Mouse (Mus musculus): Measurements from ENCODE around the gene Npas3. TPM values are rescaled to one million over a fixed set of nuclear protein-coding genes. Genes with fewer than 3 reads are reported as not detected.
A peak's percentile ranks its signal among the peaks of the same experiment; 100 is the strongest.

Gene Npas3
- polyA plus RNA-seq, 1 experiment from 2014 or later = 2.0 TPM

GRCm38 (mm10) chr12:54074012-54074411 is 825.5 kb downstream of the Npas3 start:
- Histone ChIP-seq H3K27me3 (replicated peaks; ENCODE audit: control insufficient read depth, insufficient read depth, low read length) (peaks cover 2% of the 10 kb centered on the region), H3K27ac (ENCODE audit: low read depth, low read length) (no peak overlapping the region), H3K4me2 (no peak overlapping the region), H3K4me1 (replicated peaks; ENCODE audit: control insufficient read depth, insufficient read depth, low read length) (no peaks in the 10 kb centered on the region), H3K9me3 (ENCODE audit: control insufficient read depth, low read length) (no peaks in the 10 kb centered on the region), H3K4me3 (ENCODE audit: low read depth, low read length) (no peak overlapping the region), H3K36me3 (ENCODE audit: control insufficient read depth, insufficient read depth, low read length) (no peaks in the 10 kb centered on the region), H3K9ac (ENCODE audit: low read depth, low read length) (no peak overlapping the region)
- ATAC-seq (replicated peaks; ENCODE audit: low FRiP score) (no peak), DNase-seq (ENCODE audit: low spot score) (no peak)
- 81% methylated on average over 2 of the region's 2 CpGs for WGBS

DNA sequence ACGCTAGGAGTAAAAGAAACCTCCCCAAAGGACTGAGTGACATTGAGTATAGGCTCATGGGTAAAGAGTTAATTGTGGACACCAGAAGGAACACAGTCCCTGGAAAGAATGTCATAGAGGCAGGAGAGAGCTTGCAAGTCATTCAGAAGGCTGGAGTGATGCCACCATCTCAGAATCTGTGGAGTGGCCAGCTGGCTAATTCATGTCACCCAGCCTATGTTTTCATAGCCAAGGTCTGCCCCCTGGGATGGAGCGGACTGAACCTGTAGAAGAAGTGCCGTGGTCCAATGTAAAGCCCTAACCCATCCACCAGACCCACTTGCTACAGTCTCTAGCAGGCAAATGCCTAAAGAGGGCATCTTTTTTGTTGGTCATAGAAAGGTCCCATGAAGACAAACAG is 832.5 kb downstream of the Npas3 start:
- Histone ChIP-seq H3K4me1 (replicated peaks; ENCODE audit: control insufficient read depth, insufficient read depth, low read length) (no peaks in the 10 kb centered on the region), H3K36me3 (ENCODE audit: control insufficient read depth, insufficient read depth, low read length) (no peaks in the 10 kb centered on the region), H3K9ac (ENCODE audit: low read depth, low read length) (no peak overlapping the region), H3K27me3 (replicated peaks; ENCODE audit: control insufficient read depth, insufficient read depth, low read length) (no peaks in the 10 kb centered on the region), H3K4me3 (ENCODE audit: low read depth, low read length) (no peak overlapping the region), H3K9me3 (ENCODE audit: control insufficient read depth, low read length) (no peaks in the 10 kb centered on the region), H3K4me2 (no peak overlapping the region), H3K27ac (ENCODE audit: low read depth, low read length) (no peak overlapping the region)
- no peak for DNase-seq (ENCODE audit: low spot score)
- ATAC-seq (replicated peaks; ENCODE audit: low FRiP score) = no peak
- 87% methylated on average over 3 of the region's 3 CpGs for WGBS

DNA sequence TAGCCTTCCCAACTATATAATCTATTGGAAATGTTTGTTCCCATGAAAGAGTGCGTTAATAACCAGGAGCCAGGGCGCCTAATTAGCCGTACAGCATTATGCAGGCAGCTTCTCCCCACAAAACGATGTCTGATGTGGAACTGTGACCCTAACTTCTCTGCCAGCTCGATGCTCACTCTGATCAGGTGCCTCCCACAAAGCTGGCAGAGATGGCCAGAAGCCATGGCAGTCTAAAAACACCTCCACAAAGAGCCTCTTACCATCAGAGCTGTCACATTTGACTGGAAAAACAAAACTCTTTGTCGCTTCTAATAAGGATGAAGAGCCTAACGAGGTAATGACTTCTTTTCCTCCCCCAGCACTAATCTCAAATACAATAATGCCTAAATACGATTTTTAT is 845.3 kb downstream of the Npas3 start:
- 72% methylated on average over 8 of the region's 8 CpGs for WGBS
- ATAC-seq (replicated peaks; ENCODE audit: low FRiP score) (no peak), DNase-seq (ENCODE audit: low spot score) (no peak)
- H3K27ac ChIP-seq (ENCODE audit: low read depth, low read length) = no peak overlapping the region
- no peak overlapping the region for H3K9ac ChIP-seq (ENCODE audit: low read depth, low read length)
- no peak overlapping the region for H3K4me2 ChIP-seq
- H3K36me3 ChIP-seq (ENCODE audit: control insufficient read depth, insufficient read depth, low read length) = no peaks in the 10 kb centered on the region
- no peaks in the 10 kb centered on the region for H3K27me3 ChIP-seq (replicated peaks; ENCODE audit: control insufficient read depth, insufficient read depth, low read length)
- no peaks in the 10 kb centered on the region for H3K4me1 ChIP-seq (replicated peaks; ENCODE audit: control insufficient read depth, insufficient read depth, low read length)
- no peak overlapping the region for H3K4me3 ChIP-seq (ENCODE audit: low read depth, low read length)
- no peaks in the 10 kb centered on the region for H3K9me3 ChIP-seq (ENCODE audit: control insufficient read depth, low read length)

DNA sequence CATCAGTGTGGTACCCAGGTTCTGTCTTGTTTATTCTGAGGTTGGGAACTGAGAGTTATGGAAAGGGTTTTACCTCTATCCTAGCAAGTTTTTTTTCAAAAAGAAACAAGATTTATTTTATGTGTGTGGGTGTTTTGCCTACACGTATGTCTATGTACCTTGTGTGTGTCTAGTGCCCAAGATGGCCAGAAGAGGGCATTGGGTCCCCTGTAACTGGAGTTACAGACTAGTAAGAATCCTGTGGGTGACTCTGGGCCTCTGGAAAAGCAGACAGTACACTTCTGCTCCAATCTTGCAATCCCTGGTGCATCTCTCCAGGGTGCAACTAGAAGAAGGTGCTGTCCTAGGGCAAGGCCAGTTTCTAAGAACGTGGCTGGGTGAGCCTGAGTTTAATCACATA is 848.0 kb downstream of the Npas3 start:
- no peak for DNase-seq (ENCODE audit: low spot score)
- Histone ChIP-seq H3K9ac (ENCODE audit: low read depth, low read length) (no peak overlapping the region), H3K4me2 (no peak overlapping the region), H3K27ac (ENCODE audit: low read depth, low read length) (no peak overlapping the region), H3K27me3 (replicated peaks; ENCODE audit: control insufficient read depth, insufficient read depth, low read length) (no peaks in the 10 kb centered on the region), H3K9me3 (ENCODE audit: control insufficient read depth, low read length) (no peaks in the 10 kb centered on the region), H3K36me3 (ENCODE audit: control insufficient read depth, insufficient read depth, low read length) (no peaks in the 10 kb centered on the region), H3K4me3 (ENCODE audit: low read depth, low read length) (no peak overlapping the region), H3K4me1 (replicated peaks; ENCODE audit: control insufficient read depth, insufficient read depth, low read length) (no peaks in the 10 kb centered on the region)
- ATAC-seq (replicated peaks; ENCODE audit: low FRiP score) = no peak
- 62% methylated on average over 2 of the region's 2 CpGs for WGBS

GRCm38 (mm10) chr12:54098136-54098535 is 849.7 kb downstream of the Npas3 start:
- Histone ChIP-seq H3K36me3 (ENCODE audit: control insufficient read depth, insufficient read depth, low read length) (no peaks in the 10 kb centered on the region), H3K4me1 (replicated peaks; ENCODE audit: control insufficient read depth, insufficient read depth, low read length) (no peaks in the 10 kb centered on the region), H3K9ac (ENCODE audit: low read depth, low read length) (no peak overlapping the region), H3K4me3 (ENCODE audit: low read depth, low read length) (no peak overlapping the region), H3K27ac (ENCODE audit: low read depth, low read length) (no peak overlapping the region), H3K9me3 (ENCODE audit: control insufficient read depth, low read length) (no peaks in the 10 kb centered on the region), H3K4me2 (no peak overlapping the region), H3K27me3 (replicated peaks; ENCODE audit: control insufficient read depth, insufficient read depth, low read length) (no peaks in the 10 kb centered on the region)
- WGBS = 69% methylated on average over 6 of the region's 6 CpGs
- ATAC-seq (replicated peaks; ENCODE audit: low FRiP score) = no peak
- DNase-seq (ENCODE audit: low spot score) = no peak

- H3K9me3 ChIP-seq (ENCODE audit: control insufficient read depth, low read length) = no peaks in the 10 kb centered on the region
- no peak overlapping the region for H3K4me2 ChIP-seq
- no peak overlapping the region for H3K4me3 ChIP-seq (ENCODE audit: low read depth, low read length)
- DNase-seq (ENCODE audit: low spot score) (peak; percentile 56), ATAC-seq (replicated peaks; ENCODE audit: low FRiP score) (no peak)
- no peaks in the 10 kb centered on the region for H3K36me3 ChIP-seq (ENCODE audit: control insufficient read depth, insufficient read depth, low read length)
- H3K4me1 ChIP-seq (replicated peaks; ENCODE audit: control insufficient read depth, insufficient read depth, low read length) = no peaks in the 10 kb centered on the region
- WGBS = 10% methylated on average over 6 of the region's 6 CpGs
- no peak overlapping the region for H3K9ac ChIP-seq (ENCODE audit: low read depth, low read length)
- no peaks in the 10 kb centered on the region for H3K27me3 ChIP-seq (replicated peaks; ENCODE audit: control insufficient read depth, insufficient read depth, low read length)
- no peak overlapping the region for H3K27ac ChIP-seq (ENCODE audit: low read depth, low read length)
These were observed 850.3 kb downstream of the Npas3 start for GRCm38 (mm10) chr12:54098785-54099184.

DNA sequence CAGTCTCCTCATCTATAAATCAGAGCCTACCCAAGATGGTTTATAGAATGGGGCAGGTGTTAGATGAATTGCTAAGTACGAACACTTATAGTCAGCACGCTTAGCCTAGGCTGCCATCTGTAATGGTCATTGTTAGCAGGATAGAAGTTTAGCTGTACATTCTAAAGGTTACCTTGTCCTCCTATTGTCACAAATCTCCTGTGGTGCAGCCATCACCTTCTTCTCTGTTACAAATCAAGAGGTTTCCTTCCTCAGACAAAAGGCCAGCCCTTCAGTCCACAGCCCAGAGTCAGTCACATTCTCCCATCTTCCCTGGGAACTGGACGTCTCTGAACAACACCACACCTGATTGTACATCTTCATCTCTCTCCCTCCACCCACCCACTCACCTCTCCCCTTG is 851.0 kb downstream of the Npas3 start:
- Histone ChIP-seq H3K36me3 (ENCODE audit: control insufficient read depth, insufficient read depth, low read length) (no peaks in the 10 kb centered on the region), H3K9me3 (ENCODE audit: control insufficient read depth, low read length) (no peaks in the 10 kb centered on the region), H3K9ac (ENCODE audit: low read depth, low read length) (no peak overlapping the region), H3K4me1 (replicated peaks; ENCODE audit: control insufficient read depth, insufficient read depth, low read length) (no peaks in the 10 kb centered on the region), H3K4me2 (no peak overlapping the region), H3K27ac (ENCODE audit: low read depth, low read length) (no peak overlapping the region), H3K4me3 (ENCODE audit: low read depth, low read length) (no peak overlapping the region), H3K27me3 (replicated peaks; ENCODE audit: control insufficient read depth, insufficient read depth, low read length) (no peaks in the 10 kb centered on the region)
- 88% methylated on average over 3 of the region's 3 CpGs for WGBS
- ATAC-seq (replicated peaks; ENCODE audit: low FRiP score) = no peak
- no peak for DNase-seq (ENCODE audit: low spot score)

DNA sequence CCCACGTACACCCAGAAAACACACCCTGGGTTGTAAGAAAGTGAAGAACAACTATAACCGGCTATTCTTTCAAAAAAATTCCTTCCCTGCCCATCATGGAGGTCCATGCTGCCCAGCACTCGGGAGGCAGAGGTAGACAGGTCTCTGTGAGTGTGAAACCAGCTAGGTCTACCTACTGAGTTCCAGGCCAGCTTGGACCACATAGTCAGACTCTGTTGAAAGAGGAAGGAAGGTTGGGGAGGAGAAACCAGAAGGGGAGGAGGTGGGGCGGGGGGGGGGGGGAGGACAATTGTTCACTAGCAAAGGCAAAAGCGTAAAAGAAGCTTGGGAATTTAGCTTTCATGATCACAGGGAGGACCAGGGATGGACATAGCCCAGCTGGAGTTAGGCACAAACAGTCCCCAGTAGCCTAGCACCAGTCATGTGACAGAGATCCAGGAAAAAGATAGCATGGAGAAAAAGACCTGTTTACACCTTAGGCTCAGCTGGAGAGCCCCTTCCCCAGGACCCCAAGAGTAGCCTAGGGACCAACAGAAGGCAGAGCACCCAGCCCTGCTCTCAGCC is 852.9 kb downstream of the Npas3 start:
- Histone ChIP-seq H3K27ac (ENCODE audit: low read depth, low read length) (no peak overlapping the region), H3K4me3 (ENCODE audit: low read depth, low read length) (no peak overlapping the region), H3K36me3 (ENCODE audit: control insufficient read depth, insufficient read depth, low read length) (no peaks in the 10 kb centered on the region), H3K9ac (ENCODE audit: low read depth, low read length) (no peak overlapping the region), H3K9me3 (ENCODE audit: control insufficient read depth, low read length) (no peaks in the 10 kb centered on the region), H3K4me2 (no peak overlapping the region), H3K27me3 (replicated peaks; ENCODE audit: control insufficient read depth, insufficient read depth, low read length) (no peaks in the 10 kb centered on the region), H3K4me1 (replicated peaks; ENCODE audit: control insufficient read depth, insufficient read depth, low read length) (no peaks in the 10 kb centered on the region)
- 71% methylated on average over 4 of the region's 5 CpGs for WGBS
- DNase-seq (ENCODE audit: low spot score) = no peak
- ATAC-seq (replicated peaks; ENCODE audit: low FRiP score) = no peak

DNA sequence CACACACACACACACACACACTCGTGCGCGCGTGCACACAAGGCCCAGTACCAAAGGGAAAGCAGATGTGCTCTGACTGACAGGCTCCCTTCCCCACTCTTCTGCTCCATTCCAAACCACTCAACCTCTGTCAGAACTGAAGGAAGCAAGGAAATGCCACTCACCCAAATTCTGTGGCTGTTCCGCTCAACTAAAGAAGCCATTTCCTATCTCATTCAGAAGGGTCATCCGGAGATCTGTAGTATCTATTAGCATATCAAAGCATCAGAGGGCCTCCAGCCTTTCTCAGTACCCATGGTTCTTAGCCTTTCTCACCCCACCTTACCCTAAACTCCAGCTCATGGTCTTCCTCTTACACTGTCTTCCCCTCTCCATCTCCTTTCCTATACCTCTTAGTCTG is 854.0 kb downstream of the Npas3 start:
- Histone ChIP-seq H3K9me3 (ENCODE audit: control insufficient read depth, low read length) (no peaks in the 10 kb centered on the region), H3K27ac (ENCODE audit: low read depth, low read length) (no peak overlapping the region), H3K4me1 (replicated peaks; ENCODE audit: control insufficient read depth, insufficient read depth, low read length) (no peaks in the 10 kb centered on the region), H3K4me2 (no peak overlapping the region), H3K4me3 (ENCODE audit: low read depth, low read length) (no peak overlapping the region), H3K27me3 (replicated peaks; ENCODE audit: control insufficient read depth, insufficient read depth, low read length) (no peaks in the 10 kb centered on the region), H3K9ac (ENCODE audit: low read depth, low read length) (no peak overlapping the region), H3K36me3 (ENCODE audit: control insufficient read depth, insufficient read depth, low read length) (no peaks in the 10 kb centered on the region)
- DNase-seq (ENCODE audit: low spot score) (no peak), ATAC-seq (replicated peaks; ENCODE audit: low FRiP score) (no peak)
- WGBS = 42% methylated on average over 6 of the region's 6 CpGs
